Mouse (Mus musculus) midbrain, embryonic 11.5 days (tissue): ENCODE measurements around the gene Gpr161. TPM values are rescaled to one million over a fixed set of nuclear protein-coding genes. Genes with fewer than 3 reads are reported as not detected.

Source experiments
- ATAC-seq: fragments of 200-750 bp; cut with Nextera tagmentation; 2 replicates; pipeline ENCODE4 v1.8.0; 2017; ENCODE audit warnings: moderate TSS enrichment, moderate library complexity; ENCODE audit not compliant: low FRiP score
- DNase-seq: peaks from one replicate; pipeline ENCODE4 v3.0.0; 2015; ENCODE audit warnings: low spot score; ENCODE audit errors: missing footprints
- H3K27ac ChIP-seq: fragments of 300-500 bp; sonication (generic); 2 replicates; pipeline ENCODE4 v1.5.1; 2014; ENCODE audit warnings: low read depth, low read length
- H3K27me3 ChIP-seq: fragments of 300-500 bp; sonication (generic); 2 replicates; pipeline ENCODE4 v1.6.1; 2014; ENCODE audit warnings: mild to moderate bottlenecking, low read length, moderate library complexity, mixed read lengths; ENCODE audit not compliant: control insufficient read depth, insufficient read depth
- H3K36me3 ChIP-seq: fragments of 300-500 bp; sonication (generic); 2 replicates; pipeline ENCODE4 v1.6.1; 2014; ENCODE audit warnings: mild to moderate bottlenecking, low read length, moderate library complexity, mixed read lengths; ENCODE audit not compliant: control insufficient read depth, insufficient read depth
- H3K4me1 ChIP-seq: fragments of 300-500 bp; sonication (generic); 2 replicates; pipeline ENCODE4 v1.6.1; 2014; ENCODE audit warnings: low read length; ENCODE audit not compliant: control insufficient read depth, insufficient read depth
- H3K4me2 ChIP-seq: fragments of 300-500 bp; sonication (generic); 2 replicates; pipeline ENCODE4 v1.6.1; 2014; ENCODE audit warnings: mild to moderate bottlenecking, moderate library complexity
- H3K4me3 ChIP-seq: fragments of 300-500 bp; sonication (generic); 2 replicates; pipeline ENCODE4 v1.5.1; 2014; ENCODE audit warnings: low read depth, low read length
- H3K9ac ChIP-seq: fragments of 300-500 bp; sonication (generic); 2 replicates; pipeline ENCODE4 v1.6.1; 2014; ENCODE audit warnings: low read length
- H3K9me3 ChIP-seq: fragments of 300-500 bp; sonication (generic); 2 replicates; pipeline ENCODE4 v1.6.1; 2016; ENCODE audit warnings: low read length; ENCODE audit not compliant: control insufficient read depth
- WGBS: fragments of 180-500 bp; shearing (Covaris S2); extraction: QIAGEN DNeasy Blood & Tissue Kit; methylation state at CpG from one replicate; pipeline ENCODE4 v1.1.7; 2014; 5-methylcytosine and 5-hydroxymethylcytosine counted together
- polyA plus RNA-seq: library from polyadenylated mRNA; unstranded; fragments of >200 nt; fragmentation: Nextera tagmentation; extraction: Ambion mirVana; gene quantifications from 2 replicates; pipeline ENCODE4 v1.2.1, GENCODE M21; 2014

The Gpr161 gene
- 2.5 TPM in 2 replicates for polyA plus RNA-seq

GRCm38 (mm10) chr1:165295489-165295888 lies at the start of gene Gpr161:
Gene Gpr161 (plus strand): TSS chr1:165295789.
- H3K36me3 ChIP-seq, result 0 out of 2 replicates have a peak, but pooled peaks cover 3% of the 10 kb centered on the region
- H3K27ac ChIP-seq, result no peak within 1 kb of the TSS
- H3K4me2 ChIP-seq, result no peak within 1 kb of the TSS
- H3K27me3 ChIP-seq, result no peaks in the 10 kb centered on the region
- ATAC-seq (no peak), DNase-seq (no peak)
- H3K4me3 ChIP-seq, result no peak within 1 kb of the TSS
- no peaks in the 10 kb centered on the region for H3K9me3 ChIP-seq
- no peak within 1 kb of the TSS for H3K9ac ChIP-seq
- 90% methylated on average over 1 of the region's 1 CpGs for WGBS
- H3K4me1 ChIP-seq, result no peaks in the 10 kb centered on the region

DNA sequence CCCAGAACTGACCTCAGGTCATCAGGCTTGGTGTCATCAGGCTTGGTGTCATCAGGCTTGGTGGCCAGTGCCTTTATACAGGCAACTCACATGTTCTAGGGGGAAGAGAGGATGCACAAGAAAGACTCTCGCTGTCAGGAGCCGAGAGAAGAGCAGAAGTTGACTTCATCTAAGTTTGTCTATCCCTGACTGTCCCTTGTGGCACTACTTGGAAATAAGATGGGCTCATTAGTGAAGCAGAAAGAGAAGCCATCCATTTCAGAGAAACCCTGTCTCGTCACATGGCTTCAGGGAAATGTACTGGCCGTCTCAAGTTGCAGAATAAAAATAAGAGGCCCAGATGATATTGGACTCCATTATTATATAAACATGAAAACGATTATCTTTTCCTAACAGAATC lies 49.0 kb upstream of the Gpr161 start:
- ATAC-seq, result no peak
- WGBS, result 90% methylated on average over 5 of the region's 5 CpGs
- H3K9me3 ChIP-seq, result no peaks in the 10 kb centered on the region

DNA sequence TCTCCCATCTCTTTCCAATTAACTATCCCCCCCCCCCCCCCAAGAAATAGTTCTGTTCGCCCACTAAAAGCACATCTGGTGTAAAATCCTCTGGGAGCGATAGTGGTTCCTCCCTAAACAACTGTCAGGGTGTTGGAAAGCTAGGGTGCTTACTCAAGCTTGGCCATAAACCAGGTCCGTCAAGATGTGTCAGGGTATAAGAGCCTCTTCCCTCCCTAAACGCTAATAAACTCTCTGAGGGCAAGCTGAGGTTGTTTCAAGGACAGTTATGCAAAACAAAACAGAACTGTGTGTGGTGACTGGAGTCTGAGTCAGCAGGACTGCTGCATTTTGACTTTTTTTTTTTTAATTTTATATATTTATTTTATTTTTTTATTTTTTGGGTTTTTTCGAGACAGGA lies 48.5 kb upstream of the Gpr161 start:
- no peaks in the 10 kb centered on the region for H3K36me3 ChIP-seq
- H3K27me3 ChIP-seq, result no peaks in the 10 kb centered on the region
- H3K4me3 ChIP-seq, result no peak overlapping the region
- no peak overlapping the region for H3K9ac ChIP-seq
- H3K27ac ChIP-seq, result no peak overlapping the region
- 83% methylated on average over 5 of the region's 5 CpGs for WGBS
- H3K9me3 ChIP-seq, result no peaks in the 10 kb centered on the region
- ATAC-seq, result no peak
- H3K4me2 ChIP-seq, result no peak overlapping the region
- no peak for DNase-seq
- H3K4me1 ChIP-seq, result no peaks in the 10 kb centered on the region

More for the DNA sequence above, 49.0 kb upstream of the Gpr161 start:
- H3K27ac ChIP-seq, result no peak overlapping the region
- H3K36me3 ChIP-seq, result no peaks in the 10 kb centered on the region
- DNase-seq, result no peak
- no peak overlapping the region for H3K9ac ChIP-seq
- no peak overlapping the region for H3K4me3 ChIP-seq
- H3K27me3 ChIP-seq, result no peaks in the 10 kb centered on the region
- no peaks in the 10 kb centered on the region for H3K4me1 ChIP-seq
- H3K4me2 ChIP-seq, result no peak overlapping the region

- Histone ChIP-seq H3K4me3 (no peak overlapping the region), H3K36me3 (no peaks in the 10 kb centered on the region), H3K27ac (no peak overlapping the region), H3K9me3 (no peaks in the 10 kb centered on the region), H3K4me1 (no peaks in the 10 kb centered on the region), H3K4me2 (no peak overlapping the region), H3K27me3 (no peaks in the 10 kb centered on the region), H3K9ac (no peak overlapping the region)
- DNase-seq, result no peak
- ATAC-seq, result no peak
- WGBS, result 85% methylated on average over 3 of the region's 3 CpGs
These were observed 47.8 kb upstream of the Gpr161 start for GRCm38 (mm10) chr1:165247788-165248187.

- H3K36me3 ChIP-seq, result no peaks in the 10 kb centered on the region
- no peak overlapping the region for H3K27ac ChIP-seq
- no peak overlapping the region for H3K9ac ChIP-seq
- no peaks in the 10 kb centered on the region for H3K9me3 ChIP-seq
- ATAC-seq (no peak), DNase-seq (no peak)
- H3K4me2 ChIP-seq, result no peak overlapping the region
- H3K4me3 ChIP-seq, result no peak overlapping the region
- H3K27me3 ChIP-seq, result no peaks in the 10 kb centered on the region
- WGBS, result 69% methylated on average over 4 of the region's 4 CpGs
- H3K4me1 ChIP-seq, result no peaks in the 10 kb centered on the region
These were observed 46.7 kb upstream of the Gpr161 start for GRCm38 (mm10) chr1:165248842-165249241.

GRCm38 (mm10) chr1:165250546-165250945 lies 45.0 kb upstream of the Gpr161 start:
- ATAC-seq, result no peak
- H3K27ac ChIP-seq, result no peak overlapping the region
- no peaks in the 10 kb centered on the region for H3K36me3 ChIP-seq
- no peak overlapping the region for H3K4me2 ChIP-seq
- H3K27me3 ChIP-seq, result no peaks in the 10 kb centered on the region
- no peak for DNase-seq
- H3K4me3 ChIP-seq, result no peak overlapping the region
- no peaks in the 10 kb centered on the region for H3K4me1 ChIP-seq
- 86% methylated on average over 2 of the region's 2 CpGs for WGBS
- H3K9me3 ChIP-seq, result no peaks in the 10 kb centered on the region
- H3K9ac ChIP-seq, result no peak overlapping the region

GRCm38 (mm10) chr1:165252027-165252671 lies 43.4 kb upstream of the Gpr161 start:
- H3K27me3 ChIP-seq, result no peaks in the 10 kb centered on the region
- H3K4me1 ChIP-seq, result no peaks in the 10 kb centered on the region
- no peaks in the 10 kb centered on the region for H3K9me3 ChIP-seq
- DNase-seq (peak; percentile 97), ATAC-seq (0 out of 2 replicates have a peak, but pooled peaks have one; percentile 44)
- H3K9ac ChIP-seq, result no peak overlapping the region
- H3K27ac ChIP-seq, result no peak overlapping the region
- WGBS, result 48% methylated on average over 10 of the region's 11 CpGs
- H3K4me2 ChIP-seq, result no peak overlapping the region
- no peak overlapping the region for H3K4me3 ChIP-seq
- no peaks in the 10 kb centered on the region for H3K36me3 ChIP-seq

GRCm38 (mm10) chr1:165274946-165275345 lies 20.6 kb upstream of the Gpr161 start:
- DNase-seq, result no peak
- no peaks in the 10 kb centered on the region for H3K36me3 ChIP-seq
- H3K4me1 ChIP-seq, result no peaks in the 10 kb centered on the region
- H3K4me3 ChIP-seq, result no peak overlapping the region
- ATAC-seq, result no peak
- no peaks in the 10 kb centered on the region for H3K9me3 ChIP-seq
- H3K4me2 ChIP-seq, result no peak overlapping the region
- WGBS, result 93% methylated on average over 6 of the region's 6 CpGs
- no peak overlapping the region for H3K9ac ChIP-seq
- H3K27ac ChIP-seq, result no peak overlapping the region
- no peaks in the 10 kb centered on the region for H3K27me3 ChIP-seq

GRCm38 (mm10) chr1:165280741-165281140 lies 14.8 kb upstream of the Gpr161 start:
- 63% methylated on average over 10 of the region's 10 CpGs for WGBS
- no peak for DNase-seq

More at GRCm38 (mm10) chr1:165280741-165281140, 14.8 kb upstream of the Gpr161 start:
- no peak for ATAC-seq
- no peaks in the 10 kb centered on the region for H3K9me3 ChIP-seq
- H3K36me3 ChIP-seq, result no peaks in the 10 kb centered on the region
- peak overlapping the region; percentile 72 for H3K4me2 ChIP-seq
- H3K27ac ChIP-seq, result no peak overlapping the region; the same call in 1 of the 2 replicates
- peak overlapping the region; percentile 95 for H3K9ac ChIP-seq
- H3K27me3 ChIP-seq, result no peaks in the 10 kb centered on the region
- no peak overlapping the region; the same call in 1 of the 2 replicates for H3K4me3 ChIP-seq
- H3K4me1 ChIP-seq, result peaks cover 24% of the 10 kb centered on the region
